Mouse (Mus musculus): ENCODE results near the gene Arid5b.

The Arid5b gene

GRCm38 (mm10) chr10:68191691-68192380 is 86.7 kb downstream of the Arid5b start:
- DNase-seq, result peak; percentile 58 to 80

- DNase-seq, result no peak
Measured at GRCm38 (mm10) chr10:68191146-68191545, 87.4 kb downstream of the Arid5b start.

GRCm38 (mm10) chr10:68189847-68190246 is 88.7 kb downstream of the Arid5b start:
- DNase-seq, result no peak

- no peak for DNase-seq
Measured at GRCm38 (mm10) chr10:68183096-68183495, 95.4 kb downstream of the Arid5b start.

- DNase-seq, result no peak
Measured at GRCm38 (mm10) chr10:68182266-68182665, 96.3 kb downstream of the Arid5b start.

GRCm38 (mm10) chr10:68181156-68181555 is 97.4 kb downstream of the Arid5b start:
- no peak for DNase-seq

- no peak for DNase-seq
Measured at GRCm38 (mm10) chr10:68180721-68181120, 97.8 kb downstream of the Arid5b start.

- peak; percentile 40 to 62 for DNase-seq
Measured at GRCm38 (mm10) chr10:68180151-68180550, 98.4 kb downstream of the Arid5b start.

GRCm38 (mm10) chr10:68179741-68180140 is 98.8 kb downstream of the Arid5b start:
- DNase-seq, result no peak

GRCm38 (mm10) chr10:68179339-68179738 is 99.2 kb downstream of the Arid5b start:
- DNase-seq, result peak in 1 of 2 experiments; percentile 36

- no peak for DNase-seq
Measured at GRCm38 (mm10) chr10:68177697-68178485, 100.6 kb downstream of the Arid5b start.

GRCm38 (mm10) chr10:68175811-68176210 is 102.7 kb downstream of the Arid5b start:
- no peak for DNase-seq

GRCm38 (mm10) chr10:68173634-68174033 is 104.9 kb downstream of the Arid5b start:
- DNase-seq, result no peak

GRCm38 (mm10) chr10:68172906-68173305 is 105.6 kb downstream of the Arid5b start:
- DNase-seq, result no peak

GRCm38 (mm10) chr10:68171974-68172373 is 106.6 kb downstream of the Arid5b start:
- no peak for DNase-seq

- DNase-seq, result no peak
Measured at GRCm38 (mm10) chr10:68168613-68169012, 109.9 kb downstream of the Arid5b start.

- no peak for DNase-seq
Measured at GRCm38 (mm10) chr10:68168141-68168540, 110.4 kb downstream of the Arid5b start.

GRCm38 (mm10) chr10:68167118-68167517 is 111.4 kb downstream of the Arid5b start:
- DNase-seq, result no peak

GRCm38 (mm10) chr10:68166695-68167086 is 111.8 kb downstream of the Arid5b start:
- DNase-seq, result no peak

GRCm38 (mm10) chr10:68165709-68166694 is 112.5 kb downstream of the Arid5b start:
- DNase-seq, result peak; percentile 58 to 69

- peak in 1 of 2 experiments; percentile 32 for DNase-seq
Measured at GRCm38 (mm10) chr10:68164723-68165706, 113.5 kb downstream of the Arid5b start.

- no peak for DNase-seq
Measured at GRCm38 (mm10) chr10:68164137-68164536, 114.4 kb downstream of the Arid5b start.
